In genomic region chr5:116592049-116592800, GRCm38 (mm10) we compare ENCODE assay signal across 9 mouse cellular contexts. TPM values are rescaled to one million over a fixed set of nuclear protein-coding genes. Genes with fewer than 3 reads are reported as not detected.
A peak's percentile ranks its signal among the peaks of the same experiment; 100 is the strongest.
DNase-seq lines count a peak whose midpoint lies in the region; ATAC-seq lines count a peak whose summit lies in the region.
"Had no signal": no experiment of that assay in that cellular context is flagged by ENCODE, and none has a peak within 500 bp of the region (broad histone marks: within the 10 kb centered on the region; RNA-seq: fewer than 3 reads in every experiment).

No protein-coding gene starts in this region.

- peak overlapping the region; percentile 24 for H3K4me3 ChIP-seq in embryonic facial prominence, embryonic 14.5 days (ENCODE audit: low read depth, low read length)
- no peak overlapping the region for H3K4me3 ChIP-seq in limb, embryonic 11.5 days (ENCODE audit: low read depth, low read length)

- no peak overlapping the region for H3K9ac ChIP-seq in embryonic facial prominence, embryonic 14.5 days (ENCODE audit: low read depth, low read length)
- H3K9ac ChIP-seq in limb, embryonic 11.5 days (ENCODE audit: low read length) = no peak overlapping the region

- H3K4me1 ChIP-seq in embryonic facial prominence, embryonic 14.5 days (ENCODE audit: control insufficient read depth, insufficient read depth, low read length) = peaks cover 6% of the 10 kb centered on the region; the same call in 1 of the 2 replicates
- H3K4me1 ChIP-seq in limb, embryonic 11.5 days (ENCODE audit: control insufficient read depth, insufficient read depth, low read length) = 0 out of 2 replicates have a peak, but pooled peaks cover 7% of the 10 kb centered on the region

- H3K4me2 ChIP-seq in embryonic facial prominence, embryonic 14.5 days (ENCODE audit: low read depth, low read length) = peak overlapping the region; percentile 47
- H3K4me2 ChIP-seq in limb, embryonic 11.5 days (ENCODE audit: low read depth, severe bottlenecking) = peak overlapping the region; percentile 20; the same call in 1 of the 2 replicates

- 1% methylated on average over 32 of the region's 32 CpGs for WGBS in embryonic facial prominence, embryonic 14.5 days
- WGBS in limb, embryonic 11.5 days = under 1% methylated on average over 31 of the region's 32 CpGs

- no peaks in the 10 kb centered on the region for H3K36me3 ChIP-seq in embryonic facial prominence, embryonic 14.5 days (ENCODE audit: control insufficient read depth, insufficient read depth, low read length)
- H3K36me3 ChIP-seq in limb, embryonic 11.5 days (ENCODE audit: control insufficient read depth, insufficient read depth, low read length) = no peaks in the 10 kb centered on the region

- DNase-seq in left cerebral cortex, postnatal 10 days (ENCODE audit: extremely low spot score in 1 of 2, low spot score in 2 of 2) = peak; percentile 40 to 54
- no peak for DNase-seq in left cerebral cortex, adult 8-10 months (ENCODE audit: low spot score in 2 of 2)
- DNase-seq in embryonic facial prominence, embryonic 14.5 days (ENCODE audit: low spot score) = peak; percentile 35
- DNase-seq in limb, embryonic 11.5 days (ENCODE audit: low spot score) = no peak
- DNase-seq in right cerebral cortex, postnatal 25 days = peak; percentile 43
- DNase-seq in thymus, postnatal 10 days (ENCODE audit: low spot score in 2 of 2) = no peak
- no peak for DNase-seq in adrenal gland, postnatal 14 days
- DNase-seq in spleen, postnatal 10 days (ENCODE audit: low spot score in 2 of 2) = no peak

- 0 out of 2 replicates have a peak, but pooled peaks cover 3% of the 10 kb centered on the region for H3K9me3 ChIP-seq in embryonic facial prominence, embryonic 14.5 days (ENCODE audit: control insufficient read depth, low read length)
- H3K9me3 ChIP-seq in limb, embryonic 11.5 days (ENCODE audit: control insufficient read depth, low read length) = no peaks in the 10 kb centered on the region

- H3K27me3 ChIP-seq in embryonic facial prominence, embryonic 14.5 days (replicated peaks; ENCODE audit: control insufficient read depth, insufficient read depth, low read length) = peaks cover 41% of the 10 kb centered on the region
- H3K27me3 ChIP-seq in limb, embryonic 11.5 days (ENCODE audit: control insufficient read depth, insufficient read depth, low read length) = peaks cover 34% of the 10 kb centered on the region

- intact Hi-C loops in left cerebral cortex, postnatal 10 days (cut with DNase I) = loop anchor here (5.0 to 10.0 kb wide), 3 partner anchors 150 to 467 kb away; no protein-coding TSS in a partner anchor

- H3K27ac ChIP-seq in embryonic facial prominence, embryonic 14.5 days (replicated peaks; ENCODE audit: low read depth, low read length) = no peak overlapping the region
- no peak overlapping the region for H3K27ac ChIP-seq in limb, embryonic 11.5 days (replicated peaks; ENCODE audit: low read depth, low read length)

- peak; percentile 53 for ATAC-seq in embryonic facial prominence, embryonic 14.5 days (ENCODE audit: low read depth)
- ATAC-seq in limb, embryonic 11.5 days (ENCODE audit: insufficient number of reproducible peaks, low FRiP score, low TSS enrichment, low read depth) = no peak

RNA-seq across cellular contexts. Expression of gene Srrm4, which starts 0.6 kb away (rescaled TPM):
- 10 to 100 TPM; 32.2 to 33.9 TPM for total RNA-seq in left cerebral cortex, postnatal 10 days (2021)
- 10 to 100 TPM; 23.7 to 26.4 (median 24.6) TPM for total RNA-seq in left cerebral cortex, adult 8-10 months (2022)
- 1.2 and 1.4 TPM in 2 replicates for polyA plus RNA-seq in embryonic facial prominence, embryonic 14.5 days (2014; fragmentation: Nextera tagmentation; extraction: Ambion mirVana)
- polyA plus RNA-seq in limb, embryonic 11.5 days (2014; fragmentation: Nextera tagmentation; extraction: Ambion mirVana) = 0.03 and 0.09 TPM in 2 replicates
- total RNA-seq in adrenal gland, postnatal 14 days (2021) = 1.9 and 2.0 TPM in 2 replicates
- polyA plus RNA-seq: spleen, adult 2 months had no signal

Comparison
In these comparisons a context has a peak if more than half of its experiments do, and no peak if none do; other contexts are left out.
1. DNase-seq: peak in left cerebral cortex, postnatal 10 days (2 of 2), embryonic facial prominence, embryonic 14.5 days (single experiment) and right cerebral cortex, postnatal 25 days (single experiment); none in left cerebral cortex, adult 8-10 months (0 of 2), limb, embryonic 11.5 days (single experiment), thymus, postnatal 10 days (0 of 2), adrenal gland, postnatal 14 days (single experiment) and spleen, postnatal 10 days (0 of 2).